Mouse (Mus musculus): ENCODE results near the gene Polr2g. TPM values are rescaled to one million over a fixed set of nuclear protein-coding genes. Genes with fewer than 3 reads are reported as not detected.

The Polr2g gene
- polyA plus RNA-seq, 1 experiment from 2014 or later = 160 TPM

- no peak overlapping the region for H3K27ac ChIP-seq (ENCODE audit: low read length)
- H3K4me3 ChIP-seq (replicated peaks; ENCODE audit: low read length) = no peak overlapping the region; the same call in 1 of the 2 replicates
- H3K9ac ChIP-seq (replicated peaks; ENCODE audit: low read depth, low read length) = no peak overlapping the region
- no peak overlapping the region; the same call in 1 of the 2 replicates for H3K4me2 ChIP-seq (ENCODE audit: low read length)
- H3K9me3 ChIP-seq (ENCODE audit: control insufficient read depth, low read length) = no peaks in the 10 kb centered on the region
- ATAC-seq = no peak
- no peaks in the 10 kb centered on the region for H3K27me3 ChIP-seq (replicated peaks; ENCODE audit: control insufficient read depth, insufficient read depth, low read length)
- peaks cover 7% of the 10 kb centered on the region for H3K36me3 ChIP-seq (ENCODE audit: control insufficient read depth, insufficient read depth)
- peaks cover 21% of the 10 kb centered on the region for H3K4me1 ChIP-seq (replicated peaks; ENCODE audit: control insufficient read depth, insufficient read depth, low read length)
Observed at GRCm38 (mm10) chr19:8798947-8799315, 554 bp upstream of the Polr2g start.

- WGBS = 82% methylated on average over 7 of the region's 7 CpGs
- Histone ChIP-seq H3K27ac (ENCODE audit: low read length) (peak overlapping the region; percentile 37), H3K9me3 (ENCODE audit: control insufficient read depth, low read length) (no peaks in the 10 kb centered on the region), H3K4me2 (ENCODE audit: low read length) (no peak overlapping the region), H3K4me1 (replicated peaks; ENCODE audit: control insufficient read depth, insufficient read depth, low read length) (peaks cover 12% of the 10 kb centered on the region), H3K4me3 (replicated peaks; ENCODE audit: low read length) (no peak overlapping the region), H3K36me3 (ENCODE audit: control insufficient read depth, insufficient read depth) (peaks cover 18% of the 10 kb centered on the region), H3K27me3 (replicated peaks; ENCODE audit: control insufficient read depth, insufficient read depth, low read length) (no peaks in the 10 kb centered on the region), H3K9ac (replicated peaks; ENCODE audit: low read depth, low read length) (no peak overlapping the region)
- ATAC-seq = no peak
Observed at GRCm38 (mm10) chr19:8790171-8790570, 8.2 kb downstream of the Polr2g start.

DNA sequence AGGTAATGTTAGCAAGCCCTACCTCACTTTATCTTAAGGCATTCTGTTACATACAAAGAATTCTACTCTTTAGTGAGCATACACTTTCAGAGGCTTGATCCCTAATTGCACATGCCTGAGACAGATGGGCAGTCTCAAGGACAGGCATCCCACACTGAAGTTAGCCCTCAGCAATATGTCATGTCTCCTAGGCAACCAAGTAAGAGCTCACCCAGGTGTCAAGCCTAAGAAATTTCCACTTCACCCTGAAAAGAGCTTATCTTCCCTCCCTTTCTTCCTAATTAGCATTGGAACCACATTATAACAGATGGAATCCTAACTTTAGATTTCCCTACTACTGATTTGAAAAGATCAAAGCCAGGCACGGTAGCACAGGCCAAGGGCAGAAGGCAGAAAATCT lies 9.2 kb downstream of the Polr2g start:
- Histone ChIP-seq H3K4me3 (replicated peaks; ENCODE audit: low read length) (no peak overlapping the region), H3K9ac (replicated peaks; ENCODE audit: low read depth, low read length) (no peak overlapping the region), H3K27ac (ENCODE audit: low read length) (peak overlapping the region; percentile 37), H3K9me3 (ENCODE audit: control insufficient read depth, low read length) (no peaks in the 10 kb centered on the region), H3K36me3 (ENCODE audit: control insufficient read depth, insufficient read depth) (peaks cover 14% of the 10 kb centered on the region), H3K4me2 (ENCODE audit: low read length) (no peak overlapping the region), H3K4me1 (replicated peaks; ENCODE audit: control insufficient read depth, insufficient read depth, low read length) (peaks cover 16% of the 10 kb centered on the region), H3K27me3 (replicated peaks; ENCODE audit: control insufficient read depth, insufficient read depth, low read length) (no peaks in the 10 kb centered on the region)
- no peak for ATAC-seq
- 24% methylated on average over 1 of the region's 1 CpGs for WGBS

GRCm38 (mm10) chr19:8788521-8788920 lies 9.9 kb downstream of the Polr2g start:
- H3K9me3 ChIP-seq (ENCODE audit: control insufficient read depth, low read length) = no peaks in the 10 kb centered on the region
- ATAC-seq = no peak
- H3K4me1 ChIP-seq (replicated peaks; ENCODE audit: control insufficient read depth, insufficient read depth, low read length) = peaks cover 16% of the 10 kb centered on the region
- peak overlapping the region; percentile 37; the same call in 1 of the 2 replicates for H3K27ac ChIP-seq (ENCODE audit: low read length)
- 15% methylated on average over 3 of the region's 3 CpGs for WGBS
- H3K36me3 ChIP-seq (ENCODE audit: control insufficient read depth, insufficient read depth) = peaks cover 8% of the 10 kb centered on the region
- H3K27me3 ChIP-seq (replicated peaks; ENCODE audit: control insufficient read depth, insufficient read depth, low read length) = no peaks in the 10 kb centered on the region
- H3K9ac ChIP-seq (replicated peaks; ENCODE audit: low read depth, low read length) = no peak overlapping the region
- H3K4me3 ChIP-seq (replicated peaks; ENCODE audit: low read length) = no peak overlapping the region
- no peak overlapping the region for H3K4me2 ChIP-seq (ENCODE audit: low read length)

DNA sequence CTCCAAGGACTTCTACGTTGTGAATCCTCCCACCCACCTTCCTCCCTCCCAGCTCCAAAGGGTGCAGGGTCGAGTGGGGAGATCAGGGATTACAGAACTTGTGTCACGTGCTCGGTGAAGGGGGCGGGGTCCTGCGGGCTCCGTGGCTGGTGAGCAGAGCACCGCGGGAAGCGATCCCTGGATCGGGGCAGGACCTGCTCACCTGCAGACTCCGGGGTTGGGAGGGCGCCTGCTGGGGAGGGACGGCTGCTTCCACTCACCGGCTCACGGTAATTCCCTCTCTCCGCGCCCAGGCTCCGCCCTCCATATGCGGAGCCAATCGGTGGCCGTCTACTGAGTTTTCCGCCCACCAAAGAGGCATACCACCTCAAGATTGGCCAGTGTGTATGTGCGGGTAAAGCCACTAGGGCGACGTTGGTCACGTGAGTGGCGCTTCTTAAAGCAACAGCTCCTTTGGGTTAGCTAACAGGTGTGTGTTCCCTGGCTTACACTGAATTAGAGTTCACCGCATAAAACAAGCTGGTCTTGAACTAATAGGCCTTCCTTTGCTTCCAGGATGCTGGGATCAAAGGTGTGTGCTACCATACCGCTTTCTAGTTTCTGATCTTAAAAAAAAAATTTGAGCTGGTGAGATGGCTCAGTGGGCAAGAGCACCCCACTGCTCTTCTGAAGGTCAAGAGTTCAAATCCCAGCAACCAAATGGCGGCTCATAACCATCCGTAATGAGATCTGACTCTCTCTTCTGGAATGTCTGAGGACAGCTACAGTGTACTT lies 12.2 kb downstream of the Polr2g start, which contains the start of gene Taf6l:
Taf6l (minus strand) TSS at position 410 of the 774 bp plus-strand sequence.
- peaks cover 16% of the 10 kb centered on the region for H3K4me1 ChIP-seq (replicated peaks; ENCODE audit: control insufficient read depth, insufficient read depth, low read length)
- under 1% methylated on average over 32 of the region's 32 CpGs for WGBS
- H3K9ac ChIP-seq (replicated peaks; ENCODE audit: low read depth, low read length) = peak within 1 kb of the TSS; percentile 81
- ATAC-seq = peak; percentile 100
- H3K4me3 ChIP-seq (replicated peaks; ENCODE audit: low read length) = peak within 1 kb of the TSS; percentile 86
- H3K9me3 ChIP-seq (ENCODE audit: control insufficient read depth, low read length) = no peaks in the 10 kb centered on the region
- no peaks in the 10 kb centered on the region for H3K27me3 ChIP-seq (replicated peaks; ENCODE audit: control insufficient read depth, insufficient read depth, low read length)
- H3K36me3 ChIP-seq (ENCODE audit: control insufficient read depth, insufficient read depth) = peaks cover 8% of the 10 kb centered on the region
- H3K4me2 ChIP-seq (ENCODE audit: low read length) = peak within 1 kb of the TSS; percentile 64
- peak within 1 kb of the TSS; percentile 81 for H3K27ac ChIP-seq (ENCODE audit: low read length)

GRCm38 (mm10) chr19:8774951-8775421 lies 23.4 kb downstream of the Polr2g start:
- Histone ChIP-seq H3K27me3 (replicated peaks; ENCODE audit: control insufficient read depth, insufficient read depth, low read length) (no peaks in the 10 kb centered on the region), H3K9ac (replicated peaks; ENCODE audit: low read depth, low read length) (peak overlapping the region; percentile 96), H3K4me3 (replicated peaks; ENCODE audit: low read length) (peak overlapping the region; percentile 82), H3K36me3 (ENCODE audit: control insufficient read depth, insufficient read depth) (peaks cover 9% of the 10 kb centered on the region; the same call in 1 of the 2 replicates), H3K27ac (ENCODE audit: low read length) (peak overlapping the region; percentile 99), H3K4me1 (replicated peaks; ENCODE audit: control insufficient read depth, insufficient read depth, low read length) (peaks cover 34% of the 10 kb centered on the region), H3K9me3 (ENCODE audit: control insufficient read depth, low read length) (no peaks in the 10 kb centered on the region), H3K4me2 (ENCODE audit: low read length) (peak overlapping the region; percentile 99)
- 5% methylated on average over 20 of the region's 20 CpGs for WGBS
- ATAC-seq = no peak

GRCm38 (mm10) chr19:8774086-8774835 lies 24.1 kb downstream of the Polr2g start, which contains the start of gene Tmem179b:
TSS of gene Tmem179b (minus strand) at chr19:8774467.
- H3K36me3 ChIP-seq (ENCODE audit: control insufficient read depth, insufficient read depth) = peaks cover 13% of the 10 kb centered on the region
- H3K9me3 ChIP-seq (ENCODE audit: control insufficient read depth, low read length) = no peaks in the 10 kb centered on the region
- peak within 1 kb of the TSS; percentile 82 for H3K4me3 ChIP-seq (replicated peaks; ENCODE audit: low read length)
- ATAC-seq = peak; percentile 95
- H3K4me2 ChIP-seq (ENCODE audit: low read length) = peak within 1 kb of the TSS; percentile 99
- peak within 1 kb of the TSS; percentile 96 for H3K9ac ChIP-seq (replicated peaks; ENCODE audit: low read depth, low read length)
- peaks cover 34% of the 10 kb centered on the region for H3K4me1 ChIP-seq (replicated peaks; ENCODE audit: control insufficient read depth, insufficient read depth, low read length)
- H3K27ac ChIP-seq (ENCODE audit: low read length) = peak within 1 kb of the TSS; percentile 99
- no peaks in the 10 kb centered on the region for H3K27me3 ChIP-seq (replicated peaks; ENCODE audit: control insufficient read depth, insufficient read depth, low read length)
- under 1% methylated on average over 68 of the region's 68 CpGs for WGBS

DNA sequence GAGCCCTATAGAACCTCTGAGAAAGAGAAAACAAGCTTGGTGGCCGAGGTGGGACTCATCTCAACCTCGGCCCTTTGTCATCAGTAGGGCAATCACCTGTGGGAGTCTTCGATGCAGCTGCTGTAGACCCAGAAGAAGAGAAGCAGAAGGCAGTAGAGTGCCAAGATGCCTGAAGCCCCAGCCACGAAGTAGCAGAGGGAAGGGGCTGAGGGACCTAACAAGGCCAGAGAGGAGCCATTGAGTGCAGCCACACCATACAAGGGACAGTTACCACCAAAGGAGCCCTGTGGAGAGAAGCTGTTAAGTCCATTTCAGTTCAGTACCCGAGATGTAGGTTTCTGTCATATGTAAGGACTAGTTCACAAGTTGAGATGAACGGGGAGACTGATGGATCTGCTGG lies 25.0 kb downstream of the Polr2g start:
- Histone ChIP-seq H3K4me2 (ENCODE audit: low read length) (peak overlapping the region; percentile 99), H3K4me3 (replicated peaks; ENCODE audit: low read length) (peak overlapping the region; percentile 82), H3K27me3 (replicated peaks; ENCODE audit: control insufficient read depth, insufficient read depth, low read length) (no peaks in the 10 kb centered on the region), H3K4me1 (replicated peaks; ENCODE audit: control insufficient read depth, insufficient read depth, low read length) (peaks cover 34% of the 10 kb centered on the region), H3K9ac (replicated peaks; ENCODE audit: low read depth, low read length) (no peak overlapping the region), H3K27ac (ENCODE audit: low read length) (no peak overlapping the region), H3K36me3 (ENCODE audit: control insufficient read depth, insufficient read depth) (peaks cover 19% of the 10 kb centered on the region), H3K9me3 (ENCODE audit: control insufficient read depth, low read length) (no peaks in the 10 kb centered on the region)
- no peak for ATAC-seq
- WGBS = 58% methylated on average over 6 of the region's 6 CpGs

- no peaks in the 10 kb centered on the region for H3K27me3 ChIP-seq (replicated peaks; ENCODE audit: control insufficient read depth, insufficient read depth, low read length)
- no peak overlapping the region for H3K4me2 ChIP-seq (ENCODE audit: low read length)
- H3K9ac ChIP-seq (replicated peaks; ENCODE audit: low read depth, low read length) = no peak overlapping the region
- H3K4me3 ChIP-seq (replicated peaks; ENCODE audit: low read length) = no peak overlapping the region
- H3K36me3 ChIP-seq (ENCODE audit: control insufficient read depth, insufficient read depth) = peaks cover 23% of the 10 kb centered on the region
- no peak for ATAC-seq
- 89% methylated on average over 5 of the region's 5 CpGs for WGBS
- H3K4me1 ChIP-seq (replicated peaks; ENCODE audit: control insufficient read depth, insufficient read depth, low read length) = peaks cover 34% of the 10 kb centered on the region
- H3K9me3 ChIP-seq (ENCODE audit: control insufficient read depth, low read length) = no peaks in the 10 kb centered on the region
- H3K27ac ChIP-seq (ENCODE audit: low read length) = no peak overlapping the region
Observed at GRCm38 (mm10) chr19:8772996-8773395, 25.4 kb downstream of the Polr2g start.

Data from forebrain, embryonic 16.5 days (tissue).